Mouse (Mus musculus) adipocyte (in vitro differentiated cells): ENCODE results near the gene Emx1.
"Not testable (repeated sequence)": the region's sequence is repeated elsewhere in the genome, so short reads cannot be mapped to it uniquely, and the experiment has no call there.

Source experiments
- DNase-seq: peaks from one replicate; pipeline ENCODE4 v3.0.0-alpha.2; 2016; ENCODE audit warnings: low spot score

Emx1 gene

GRCm38 (mm10) chr6:85187340-85188211 lies at the start of gene Emx1:
Emx1 (plus strand) TSS chr6:85187438.
- DNase-seq, result no peak

GRCm38 (mm10) chr6:85139534-85139933 lies 47.7 kb upstream of the Emx1 start:
- no peak for DNase-seq

- peak; percentile 61 for DNase-seq
Measured at GRCm38 (mm10) chr6:85141013-85141412, 46.2 kb upstream of the Emx1 start.

GRCm38 (mm10) chr6:85144466-85144865 lies 42.8 kb upstream of the Emx1 start:
- DNase-seq, result no peak

GRCm38 (mm10) chr6:85147636-85148035 lies 39.6 kb upstream of the Emx1 start:
- no peak for DNase-seq

- no peak for DNase-seq
Measured at GRCm38 (mm10) chr6:85150386-85150785, 36.9 kb upstream of the Emx1 start.

- peak; percentile 88 for DNase-seq
Measured at GRCm38 (mm10) chr6:85153970-85154540, 33.2 kb upstream of the Emx1 start.

GRCm38 (mm10) chr6:85154861-85155528 lies 32.2 kb upstream of the Emx1 start:
- peak; percentile 31 for DNase-seq

GRCm38 (mm10) chr6:85156551-85156950 lies 30.7 kb upstream of the Emx1 start:
- DNase-seq, result not testable (repeated sequence)

GRCm38 (mm10) chr6:85158040-85158804 lies 29.0 kb upstream of the Emx1 start:
- peak; percentile 53 for DNase-seq

- DNase-seq, result peak; percentile 61
Measured at GRCm38 (mm10) chr6:85159092-85159760, 28.0 kb upstream of the Emx1 start.

GRCm38 (mm10) chr6:85160201-85160923 lies 26.9 kb upstream of the Emx1 start:
- peak; percentile 76 for DNase-seq

- no peak for DNase-seq
Measured at GRCm38 (mm10) chr6:85165440-85165921, 21.8 kb upstream of the Emx1 start.

GRCm38 (mm10) chr6:85179569-85179968 lies 7.7 kb upstream of the Emx1 start:
- DNase-seq, result no peak

GRCm38 (mm10) chr6:85180036-85180435 lies 7.2 kb upstream of the Emx1 start:
- no peak for DNase-seq

- DNase-seq, result peak; percentile 9
Measured at GRCm38 (mm10) chr6:85183951-85184350, 3.3 kb upstream of the Emx1 start.

GRCm38 (mm10) chr6:85186033-85186743 lies 1.1 kb upstream of the Emx1 start:
- DNase-seq, result no peak

GRCm38 (mm10) chr6:85186744-85187059 lies 536 bp upstream of the Emx1 start:
- DNase-seq, result no peak

GRCm38 (mm10) chr6:85188256-85189110 lies 1.2 kb downstream of the Emx1 start:
- DNase-seq, result no peak
